Mouse (Mus musculus) gastrocnemius, postnatal 36 days (tissue): ENCODE data around the gene Egln3. TPM values are rescaled to one million over a fixed set of nuclear protein-coding genes. Genes with fewer than 3 reads are reported as not detected.

Experiments used
- DNase-seq, 2 experiments: peaks; one replicate each; pipeline ENCODE4 v3.0.0; 2022
- intact Hi-C: fragments of 180-260 bp; cut with DNase I; formaldehyde crosslinking; loops from one replicate; pipeline ENCODE4 v1.15.1; 2025
- total RNA-seq, 2 experiments: library from RNA; stranded (reverse); gene quantifications; 2 replicates each; pipeline ENCODE4 v1.2.3; 2021

Gene Egln3
- total RNA-seq, 2 experiments from 2014 or later = 17.1 to 32.7 TPM

- no peak for DNase-seq
- intact Hi-C loops = no loop called here
These were observed 39.0 kb downstream of the Egln3 start for GRCm38 (mm10) chr12:54164724-54165050.

GRCm38 (mm10) chr12:54164040-54164723, 39.5 kb downstream of the Egln3 start:
- intact Hi-C loops = no loop called here

GRCm38 (mm10) chr12:54163166-54163565, 40.5 kb downstream of the Egln3 start:
- intact Hi-C loops = no loop called here
- DNase-seq = no peak

More at GRCm38 (mm10) chr12:54164040-54164723, 39.5 kb downstream of the Egln3 start:
- DNase-seq = no peak

- intact Hi-C loops = no loop called here
- no peak for DNase-seq
These were observed 41.0 kb downstream of the Egln3 start for GRCm38 (mm10) chr12:54162637-54163131.

GRCm38 (mm10) chr12:54161468-54162202, 42.0 kb downstream of the Egln3 start:
- intact Hi-C loops = no loop called here
- no peak for DNase-seq

- intact Hi-C loops = no loop called here
- no peak for DNase-seq
These were observed 43.4 kb downstream of the Egln3 start for GRCm38 (mm10) chr12:54160279-54160678.

- intact Hi-C loops = no loop called here
These were observed 48.9 kb downstream of the Egln3 start for GRCm38 (mm10) chr12:54154771-54155170.

GRCm38 (mm10) chr12:54146943-54147556, 56.6 kb downstream of the Egln3 start:
- intact Hi-C loops = no loop called here
- DNase-seq = no peak

More at GRCm38 (mm10) chr12:54154771-54155170, 48.9 kb downstream of the Egln3 start:
- no peak for DNase-seq
